Mouse (Mus musculus) megakaryocyte, embryonic 14.5 days (primary cell): ENCODE results near the gene Alpk1. TPM values are rescaled to one million over a fixed set of nuclear protein-coding genes. Genes with fewer than 3 reads are reported as not detected.

Source experiments
- H3K27me3 ChIP-seq: replicated peaks from 2 replicates; pipeline ENCODE3; 2012; ENCODE audit warnings: inconsistent platforms
- H3K36me3 ChIP-seq: replicated peaks from 2 replicates; pipeline ENCODE3; 2012; ENCODE audit warnings: low read length, inconsistent platforms, mixed read lengths
- H3K4me1 ChIP-seq: 2 replicates; pipeline ENCODE4 v1.6.1; 2012; ENCODE audit warnings: inconsistent platforms
- H3K4me3 ChIP-seq: replicated peaks from 2 replicates; pipeline ENCODE3; 2012; ENCODE audit warnings: moderate library complexity, mild to moderate bottlenecking, inconsistent platforms
- H3K9me3 ChIP-seq: 2 replicates; pipeline ENCODE4 v1.6.1; 2012; ENCODE audit warnings: inconsistent platforms
- FLI1 ChIP-seq: IDR thresholded peaks from 2 replicates; pipeline ENCODE4 v1.6.1; 2012; ENCODE audit warnings: low read length, inconsistent platforms, mixed read lengths
- GATA1 ChIP-seq: IDR thresholded peaks from 3 replicates; pipeline ENCODE4 v1.6.1; 2012; ENCODE audit warnings: mixed read lengths, low read length, inconsistent platforms, borderline replicate concordance
- polyA plus RNA-seq: library from polyadenylated mRNA; stranded (reverse); fragments of >175 nt; gene quantifications from 2 replicates; pipeline ENCODE4 v1.2.3, GENCODE M21; 2012; ENCODE audit warnings: low replicate concordance; ENCODE audit not compliant: insufficient read depth

Alpk1 gene
- polyA plus RNA-seq, 1 experiment, result 0.25 TPM

DNA sequence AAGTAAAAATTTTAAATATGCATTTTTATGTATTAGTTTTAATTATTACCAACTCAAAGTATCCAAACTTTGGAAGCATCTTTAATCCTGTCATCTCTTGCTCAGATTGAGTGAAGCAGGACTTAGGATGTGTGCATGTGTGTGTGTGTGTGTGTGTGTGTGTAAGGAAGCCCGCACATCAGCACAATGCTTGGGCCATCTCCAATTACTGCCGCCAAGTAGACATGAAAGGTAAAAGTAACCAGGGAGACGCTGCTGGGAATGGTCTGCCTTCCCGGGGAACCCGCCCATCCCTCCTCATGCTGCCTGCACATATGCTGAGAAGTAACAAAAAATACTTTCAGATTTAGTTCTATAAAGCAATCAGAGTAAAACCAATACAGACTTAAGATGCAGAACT is 27.5 kb upstream of the Alpk1 start:
- Histone ChIP-seq H3K27me3 (no peaks in the 10 kb centered on the region), H3K36me3 (peaks cover 74% of the 10 kb centered on the region), H3K4me3 (no peak overlapping the region), H3K9me3 (no peaks in the 10 kb centered on the region), H3K4me1 (peaks cover 24% of the 10 kb centered on the region)
- TF ChIP-seq GATA1 (no peak), FLI1 (no peak)

DNA sequence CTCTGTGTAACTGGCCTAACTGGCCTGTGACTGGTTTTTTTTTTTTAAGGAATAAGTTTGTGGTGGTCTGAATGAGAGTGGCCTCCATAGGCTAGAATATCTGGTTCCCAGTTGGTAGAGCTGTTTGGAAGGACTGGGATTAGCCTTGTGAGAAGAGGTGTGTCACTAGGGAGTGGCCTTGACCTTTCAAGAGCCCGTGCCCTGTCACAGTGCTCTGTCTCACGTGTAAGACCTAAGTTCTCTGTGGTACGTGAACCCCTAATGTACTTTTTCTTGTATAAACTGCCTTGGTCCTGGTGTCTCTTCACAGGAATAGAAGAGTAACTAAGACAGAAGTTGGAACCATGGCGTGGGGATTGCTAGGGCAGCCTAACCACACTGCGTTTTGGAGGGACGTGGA is 25.7 kb upstream of the Alpk1 start:
- TF ChIP-seq FLI1 (no peak), GATA1 (no peak)
- Histone ChIP-seq H3K9me3 (no peaks in the 10 kb centered on the region), H3K4me3 (no peak overlapping the region), H3K27me3 (no peaks in the 10 kb centered on the region), H3K36me3 (peaks cover 67% of the 10 kb centered on the region), H3K4me1 (peaks cover 42% of the 10 kb centered on the region)

DNA sequence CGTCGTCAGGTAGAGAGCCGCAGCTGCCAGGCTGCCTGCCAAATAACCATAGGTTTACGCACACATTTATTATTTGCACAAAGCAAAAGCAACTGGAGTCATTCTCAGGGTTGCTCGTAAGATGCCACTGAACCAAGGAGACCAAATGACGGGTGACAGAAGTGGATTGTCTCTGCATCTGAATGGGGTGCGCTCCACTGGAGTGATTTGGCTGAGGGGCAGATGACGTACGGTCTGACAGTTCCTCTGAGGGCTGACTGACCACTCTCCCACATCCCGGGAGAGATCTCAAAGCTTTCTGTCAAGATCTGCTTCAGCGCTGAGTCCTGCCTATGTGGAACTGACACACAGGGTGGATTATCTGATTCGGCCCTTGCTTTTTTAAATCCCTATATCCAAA is 24.7 kb upstream of the Alpk1 start:
- Histone ChIP-seq H3K4me3 (no peak overlapping the region), H3K4me1 (peaks cover 44% of the 10 kb centered on the region), H3K9me3 (no peaks in the 10 kb centered on the region), H3K27me3 (no peaks in the 10 kb centered on the region), H3K36me3 (peaks cover 63% of the 10 kb centered on the region)
- TF ChIP-seq GATA1 (no peak), FLI1 (no peak)

DNA sequence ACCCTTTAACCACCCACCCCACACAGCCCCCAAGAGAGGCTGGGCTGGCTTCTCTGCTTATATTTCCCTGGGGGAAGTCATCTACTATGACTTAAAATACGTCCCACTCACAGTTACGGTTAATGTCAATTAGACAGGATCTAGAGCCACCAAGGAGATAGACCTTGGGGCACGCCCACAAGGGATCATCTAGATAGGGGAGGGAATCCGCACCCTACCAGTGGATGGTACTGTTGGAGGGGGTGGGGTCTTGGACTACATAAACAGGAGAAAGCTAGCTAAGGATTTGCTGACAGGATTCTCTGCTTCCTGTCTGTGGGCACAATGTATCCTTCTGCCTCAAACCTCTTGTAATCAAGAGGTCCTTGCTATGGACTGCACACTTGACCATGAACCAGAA is 24.1 kb upstream of the Alpk1 start:
- peaks cover 63% of the 10 kb centered on the region for H3K36me3 ChIP-seq
- H3K4me1 ChIP-seq, result peaks cover 47% of the 10 kb centered on the region
- TF ChIP-seq FLI1 (no peak), GATA1 (no peak)
- H3K9me3 ChIP-seq, result no peaks in the 10 kb centered on the region
- no peaks in the 10 kb centered on the region for H3K27me3 ChIP-seq
- no peak overlapping the region for H3K4me3 ChIP-seq

DNA sequence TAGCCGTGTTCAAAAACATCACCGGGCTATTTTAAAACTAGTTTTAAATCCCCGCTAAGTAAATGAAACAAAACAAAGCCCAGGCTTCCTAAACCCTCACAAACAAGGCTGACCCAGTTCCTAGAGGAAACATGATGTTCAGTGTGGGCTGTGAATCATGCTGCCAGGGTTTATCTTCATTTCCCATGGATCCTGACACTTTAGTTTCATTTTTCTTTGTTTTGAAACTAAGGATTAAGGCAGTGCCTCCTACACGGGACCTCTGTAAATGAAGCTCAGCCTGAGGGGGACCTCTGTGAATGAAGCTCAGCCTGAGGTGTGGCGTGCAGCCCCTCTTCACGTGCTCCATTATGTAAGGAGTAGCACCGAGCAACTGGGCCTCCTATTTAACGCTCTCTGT is 22.5 kb upstream of the Alpk1 start:
- TF ChIP-seq GATA1 (no peak), FLI1 (no peak)
- Histone ChIP-seq H3K4me1 (peaks cover 47% of the 10 kb centered on the region), H3K9me3 (no peaks in the 10 kb centered on the region), H3K36me3 (peaks cover 63% of the 10 kb centered on the region), H3K4me3 (peak overlapping the region; percentile 88), H3K27me3 (no peaks in the 10 kb centered on the region)

DNA sequence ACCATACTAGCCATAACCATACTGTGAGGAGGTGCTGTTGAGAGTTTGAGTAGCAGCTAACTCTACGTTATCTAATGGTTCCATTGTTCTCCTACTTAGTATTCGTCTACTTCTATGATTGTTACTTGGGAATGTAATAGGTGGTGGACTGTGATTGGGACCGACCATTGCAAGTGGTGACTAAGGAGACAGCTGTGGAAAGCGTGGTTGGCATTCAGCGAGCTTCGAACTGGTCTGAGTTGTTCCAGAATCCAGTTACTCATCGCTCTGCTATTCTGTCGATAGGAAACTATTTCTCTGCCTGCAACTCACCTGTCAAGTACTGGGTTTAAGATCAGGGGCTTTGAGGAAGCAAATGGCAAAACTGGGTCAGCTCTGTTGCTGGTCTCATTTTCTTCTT is 20.8 kb upstream of the Alpk1 start:
- H3K4me3 ChIP-seq, result no peak overlapping the region
- peaks cover 53% of the 10 kb centered on the region for H3K4me1 ChIP-seq
- no peaks in the 10 kb centered on the region for H3K27me3 ChIP-seq
- TF ChIP-seq GATA1 (no peak), FLI1 (no peak)
- H3K9me3 ChIP-seq, result no peaks in the 10 kb centered on the region
- H3K36me3 ChIP-seq, result peaks cover 64% of the 10 kb centered on the region

DNA sequence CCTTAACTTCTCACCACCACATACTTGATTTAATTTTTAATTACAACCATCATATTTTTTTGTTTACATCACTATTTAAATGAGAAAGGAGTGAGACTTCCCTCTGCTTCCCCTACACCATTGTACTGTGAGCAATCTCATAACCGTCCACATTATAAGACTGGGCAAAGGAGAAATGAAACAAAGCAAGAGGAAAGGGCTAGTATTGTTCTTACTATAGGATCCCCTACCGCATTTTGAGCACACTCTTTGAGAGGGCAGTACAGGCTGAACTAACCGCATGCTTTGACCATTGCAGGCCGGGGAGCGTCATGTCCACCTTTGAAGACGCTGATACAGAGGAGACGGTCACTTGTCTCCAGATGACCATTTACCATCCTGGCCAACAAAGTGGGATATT is 15.9 kb upstream of the Alpk1 start:
- TF ChIP-seq GATA1, result no peak
- TF ChIP-seq FLI1, result no peak
- H3K9me3 ChIP-seq, result peaks cover 4% of the 10 kb centered on the region; the same call in 1 of the 2 replicates
- H3K36me3 ChIP-seq, result peaks cover 78% of the 10 kb centered on the region
- no peaks in the 10 kb centered on the region for H3K27me3 ChIP-seq
- H3K4me1 ChIP-seq, result peaks cover 33% of the 10 kb centered on the region
- no peak overlapping the region for H3K4me3 ChIP-seq

DNA sequence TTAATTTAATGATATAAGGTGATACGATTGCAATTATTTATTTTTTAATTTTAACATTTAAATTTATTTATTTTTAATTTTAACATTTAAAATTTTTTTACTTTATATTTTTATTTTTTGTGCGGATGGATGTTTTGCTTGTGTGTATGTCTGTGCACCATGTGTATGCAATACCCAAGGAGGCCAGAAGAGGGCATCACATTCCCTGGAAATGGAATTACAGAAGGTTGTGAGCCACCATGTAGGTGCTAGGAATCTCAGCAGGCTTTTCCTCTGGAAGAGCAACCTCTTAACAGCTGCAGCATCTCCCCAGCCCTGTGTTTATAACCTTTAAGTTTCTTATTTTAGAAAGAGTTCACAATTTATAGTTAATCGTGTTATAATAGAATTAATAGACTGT is 15.4 kb upstream of the Alpk1 start:
- H3K36me3 ChIP-seq, result peaks cover 74% of the 10 kb centered on the region
- TF ChIP-seq GATA1 (no peak), FLI1 (no peak)
- H3K4me3 ChIP-seq, result no peak overlapping the region
- H3K4me1 ChIP-seq, result peaks cover 31% of the 10 kb centered on the region
- peaks cover 4% of the 10 kb centered on the region; the same call in 1 of the 2 replicates for H3K9me3 ChIP-seq
- no peaks in the 10 kb centered on the region for H3K27me3 ChIP-seq

DNA sequence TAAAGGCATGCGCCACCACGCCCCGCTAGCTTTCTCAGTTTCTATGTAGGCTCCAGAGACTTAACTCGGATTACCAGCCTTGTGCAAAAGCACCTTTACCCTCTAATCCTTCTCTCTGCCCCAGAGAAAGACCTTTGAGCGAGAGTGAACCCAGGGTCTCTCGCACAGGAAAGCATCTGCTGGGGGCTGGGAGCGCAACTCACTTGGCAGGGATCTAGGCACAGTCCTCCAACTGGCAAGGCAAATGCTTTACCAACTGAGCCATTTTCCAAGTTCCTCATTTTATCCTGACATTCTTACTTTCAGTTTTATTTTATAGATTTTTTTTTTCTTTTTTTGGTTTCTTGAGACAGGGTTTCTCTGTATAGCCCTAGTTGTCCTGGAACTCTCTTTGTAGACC is 12.7 kb upstream of the Alpk1 start:
- Histone ChIP-seq H3K9me3 (peaks cover 4% of the 10 kb centered on the region; the same call in 1 of the 2 replicates), H3K4me1 (peaks cover 45% of the 10 kb centered on the region), H3K27me3 (no peaks in the 10 kb centered on the region), H3K36me3 (peaks cover 52% of the 10 kb centered on the region), H3K4me3 (peak overlapping the region; percentile 42)
- TF ChIP-seq GATA1 (no peak), FLI1 (no peak)

DNA sequence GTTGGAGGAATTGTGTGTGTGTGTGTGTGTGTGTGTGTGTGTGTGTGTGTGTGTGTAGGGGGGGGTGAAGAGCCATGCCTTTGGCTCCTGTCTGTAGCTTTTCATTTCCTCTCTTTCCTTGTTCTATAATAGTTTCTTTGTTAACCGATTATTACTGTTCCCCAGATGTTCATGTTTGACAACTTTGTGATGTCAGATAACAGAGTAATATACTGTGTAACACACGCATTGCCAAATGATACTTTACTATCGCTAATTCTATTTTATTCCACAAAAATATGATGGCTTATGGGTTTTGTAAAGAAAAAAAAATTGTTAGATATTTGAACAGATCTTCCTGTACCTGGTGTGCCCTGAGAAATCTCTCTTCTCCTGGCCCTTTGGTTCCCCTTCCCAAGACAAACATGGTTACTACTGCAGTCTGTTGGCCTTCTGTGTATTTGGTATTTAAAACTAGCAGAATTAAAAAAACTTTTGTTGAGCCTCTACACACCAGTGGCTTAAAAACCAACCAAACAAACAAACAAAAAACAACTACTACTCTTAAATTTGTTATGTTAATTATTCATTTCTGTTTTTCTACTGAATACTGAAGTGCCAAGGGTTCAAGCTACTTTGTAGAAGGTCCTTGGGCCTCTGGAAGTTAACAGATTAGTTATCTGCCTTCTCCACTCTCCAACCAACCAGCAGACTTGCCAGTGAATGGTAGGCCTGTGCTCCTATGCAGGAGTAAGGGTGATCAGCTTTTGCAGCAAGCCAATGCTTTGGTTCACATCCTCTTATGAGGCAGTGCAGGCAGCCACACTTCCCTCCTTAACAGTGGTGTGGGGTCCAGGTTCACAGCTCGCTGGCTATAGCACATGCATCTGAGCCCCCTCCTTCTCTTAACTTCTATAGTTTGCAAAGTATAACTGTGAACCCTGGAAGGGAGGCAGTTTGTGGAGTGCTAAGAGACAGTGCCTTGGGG is 11.6 kb upstream of the Alpk1 start:
- H3K4me1 ChIP-seq, result peaks cover 46% of the 10 kb centered on the region
- peaks cover 41% of the 10 kb centered on the region for H3K36me3 ChIP-seq
- TF ChIP-seq FLI1 (no peak), GATA1 (no peak)
- no peaks in the 10 kb centered on the region for H3K27me3 ChIP-seq
- H3K9me3 ChIP-seq, result peaks cover 4% of the 10 kb centered on the region; the same call in 1 of the 2 replicates
- H3K4me3 ChIP-seq, result peak overlapping the region; percentile 95

DNA sequence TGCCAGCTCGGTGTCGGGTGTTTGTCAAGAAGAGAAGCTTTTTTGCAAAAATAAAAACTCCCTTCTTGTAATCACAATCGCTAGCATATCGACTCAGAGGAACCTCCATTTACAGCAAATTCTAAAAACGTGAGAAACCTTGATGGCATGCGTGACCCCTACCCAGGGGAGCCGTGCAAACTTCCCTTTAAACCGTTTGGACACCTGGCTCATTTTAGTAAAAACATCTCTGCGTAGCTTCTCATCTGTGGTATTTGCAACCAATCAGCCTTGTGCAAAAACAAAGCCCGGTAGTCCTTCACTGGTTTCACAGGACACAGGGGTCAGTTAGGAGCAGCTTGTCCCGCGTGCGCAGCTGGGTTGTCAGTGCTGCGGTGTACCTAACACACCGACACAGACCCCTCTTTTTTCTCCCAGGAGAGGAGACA is 10.7 kb upstream of the Alpk1 start:
- Histone ChIP-seq H3K4me1 (peaks cover 53% of the 10 kb centered on the region), H3K9me3 (peaks cover 4% of the 10 kb centered on the region; the same call in 1 of the 2 replicates), H3K4me3 (peak overlapping the region; percentile 95), H3K27me3 (no peaks in the 10 kb centered on the region), H3K36me3 (peaks cover 35% of the 10 kb centered on the region)
- TF ChIP-seq GATA1 (no peak), FLI1 (no peak)
